Mouse (Mus musculus) MEL (cell line): ENCODE results near the gene Cd180.

Source experiments
- CTCF ChIP-seq, 3 experiments: IDR thresholded peaks in 2 of 3; conservative IDR thresholded peaks in 1 of 3; 2 replicates each; pipeline ENCODE4 v1.5.1; 2011 to 2012; ENCODE audit warnings: low read length in 3 of 3, low read depth in 2 of 3, mild to moderate bottlenecking in 2 of 3, improper control_type of control experiment in 1 of 3, inconsistent platforms in 1 of 3, mixed read lengths in 1 of 3, moderate library complexity in 1 of 3; ENCODE audit not compliant: control insufficient read depth in 1 of 3, insufficient read depth in 1 of 3, poor library complexity in 1 of 3, severe bottlenecking in 1 of 3
- EP300 ChIP-seq, 2 experiments: IDR thresholded peaks; 2 replicates each; pipeline ENCODE4 v1.6.1; 2011; ENCODE audit warnings: improper control_type of control experiment in 2 of 2, low read length in 2 of 2, low read depth in 1 of 2, mild to moderate bottlenecking in 1 of 2
- ETS1 ChIP-seq: IDR thresholded peaks from 2 replicates; pipeline ENCODE4 v1.6.1; 2012; ENCODE audit warnings: low read depth, mild to moderate bottlenecking, inconsistent platforms, low read length, improper control_type of control experiment, moderate library complexity
- GABPA ChIP-seq: IDR thresholded peaks from 2 replicates; pipeline ENCODE4 v1.6.1; 2012; ENCODE audit warnings: low read depth, mild to moderate bottlenecking, inconsistent platforms, low read length, improper control_type of control experiment, moderate library complexity
- HCFC1 ChIP-seq: IDR thresholded peaks from 2 replicates; pipeline ENCODE4 v1.6.1; 2012; ENCODE audit warnings: low read depth, mild to moderate bottlenecking, inconsistent platforms, low read length, improper control_type of control experiment, moderate library complexity
- MAX ChIP-seq: IDR thresholded peaks from 2 replicates; pipeline ENCODE4 v1.6.1; 2011; ENCODE audit warnings: low read length, improper control_type of control experiment
- NELFE ChIP-seq: IDR thresholded peaks from 2 replicates; pipeline ENCODE4 v1.6.1; 2011; ENCODE audit warnings: low read depth, low read length, improper control_type of control experiment
- SIN3A ChIP-seq: IDR thresholded peaks from 2 replicates; pipeline ENCODE4 v1.6.1; 2012; ENCODE audit warnings: low read length, improper control_type of control experiment, inconsistent platforms
- TCF12 ChIP-seq: IDR thresholded peaks from 2 replicates; pipeline ENCODE4 v1.6.1; 2014; ENCODE audit warnings: low read depth, mild to moderate bottlenecking, inconsistent platforms, low read length, improper control_type of control experiment, moderate library complexity
- UBTF ChIP-seq: IDR thresholded peaks from 2 replicates; pipeline ENCODE4 v1.6.1; 2012; ENCODE audit warnings: low read depth, mild to moderate bottlenecking, inconsistent platforms, low read length, improper control_type of control experiment, moderate library complexity, borderline replicate concordance; ENCODE audit not compliant: insufficient read depth
- ZMIZ1 ChIP-seq: IDR thresholded peaks from 2 replicates; pipeline ENCODE4 v1.6.1; 2012; ENCODE audit warnings: low read depth, mild to moderate bottlenecking, inconsistent platforms, low read length, improper control_type of control experiment, moderate library complexity

GRCm38 (mm10) chr13:102656153-102656690 is 37.1 kb upstream of the Cd180 start:
- no peak for TF ChIP-seq TCF12
- no peak for TF ChIP-seq ETS1
- TF ChIP-seq EP300 (IDR thresholded peaks at IDR 0.05; ENCODE audit: low read depth in 1 of 2, low read length in 2 of 2) = no peak
- no peak for TF ChIP-seq MAX
- no peak for TF ChIP-seq NELFE
- TF ChIP-seq CTCF (IDR thresholded peaks at IDR 0.05 in 2 of 3, conservative IDR thresholded peaks at IDR 0.05 in 1 of 3; ENCODE audit: control insufficient read depth in 1 of 3, insufficient read depth in 1 of 3, low read depth in 2 of 3, low read length in 3 of 3, poor library complexity in 1 of 3, severe bottlenecking in 1 of 3) = no peak
- TF ChIP-seq UBTF = no peak
- no peak for TF ChIP-seq ZMIZ1
- TF ChIP-seq GABPA = no peak
- no peak for TF ChIP-seq HCFC1
- TF ChIP-seq SIN3A = no peak
